Mouse (Mus musculus): ENCODE results near the gene Myh1. TPM values are rescaled to one million over a fixed set of nuclear protein-coding genes. Genes with fewer than 3 reads are reported as not detected.
A peak's percentile ranks its signal among the peaks of the same experiment; 100 is the strongest.

Gene Myh1
- polyA plus RNA-seq, 2 experiments = 1.1 to 2.4 TPM

GRCm38 (mm10) chr11:67229946-67230345, 30.1 kb downstream of the Myh1 start:
- no peak for DNase-seq (ENCODE audit: low spot score)
- no peak overlapping the region for H3K9ac ChIP-seq (ENCODE audit: low read depth, low read length, severe bottlenecking)
- no peaks in the 10 kb centered on the region for H3K9me3 ChIP-seq (ENCODE audit: control insufficient read depth, low read length)
- H3K27ac ChIP-seq (replicated peaks; ENCODE audit: low read depth, low read length) = no peak overlapping the region
- TF ChIP-seq POLR2A (IDR thresholded peaks at IDR 0.05; ENCODE audit: borderline replicate concordance, extremely low read depth, insufficient read depth, insufficient read length) = no peak
- no peaks in the 10 kb centered on the region for H3K27me3 ChIP-seq (ENCODE audit: control insufficient read depth, insufficient read depth, low read length)
- H3K36me3 ChIP-seq (ENCODE audit: control insufficient read depth, insufficient read depth, low read length) = no peaks in the 10 kb centered on the region
- no peaks in the 10 kb centered on the region for H3K4me1 ChIP-seq (ENCODE audit: control insufficient read depth, insufficient read depth, low read length)
- WGBS = 84% methylated on average over 2 of the region's 2 CpGs
- H3K4me2 ChIP-seq (replicated peaks; ENCODE audit: low read depth, low read length, severe bottlenecking) = no peak overlapping the region
- no peak for ATAC-seq (ENCODE audit: low FRiP score, low read depth)
- H3K4me3 ChIP-seq (replicated peaks; ENCODE audit: low read length) = no peak overlapping the region

DNA sequence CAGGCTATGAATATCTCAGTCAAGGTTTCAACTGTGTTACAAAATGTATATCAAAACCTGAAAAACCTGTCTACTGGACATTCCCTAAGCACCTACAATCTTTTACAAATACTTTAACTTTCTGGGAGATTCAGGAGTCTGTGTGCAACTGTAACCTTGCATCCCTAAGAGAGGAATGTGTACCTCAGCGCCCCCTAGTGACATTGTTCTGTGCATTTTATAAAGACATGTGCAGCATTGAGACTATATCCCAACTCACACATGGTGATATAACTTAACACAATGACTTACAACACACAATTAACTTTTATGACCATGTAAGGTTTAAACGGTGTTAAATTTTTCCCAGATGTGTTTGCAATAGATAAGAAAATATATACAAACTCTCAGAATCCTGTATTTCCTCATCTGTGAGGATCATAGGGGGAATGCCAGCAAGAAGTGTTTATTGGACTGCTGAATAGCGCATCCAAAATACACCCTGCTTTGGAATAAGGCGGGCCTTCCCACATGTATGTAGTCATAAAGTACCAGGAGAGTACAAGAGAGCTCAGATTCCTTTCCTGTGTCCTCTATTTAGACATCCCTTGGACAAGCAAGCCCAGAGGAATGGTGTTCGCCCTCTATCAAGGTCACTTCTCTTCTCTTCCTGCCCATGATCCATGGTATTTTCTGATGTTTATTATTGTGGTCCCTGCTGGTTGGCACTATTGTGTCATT, 35.9 kb downstream of the Myh1 start:
- no peaks in the 10 kb centered on the region for H3K4me1 ChIP-seq (ENCODE audit: control insufficient read depth, insufficient read depth, low read length)
- no peak overlapping the region for H3K4me2 ChIP-seq (replicated peaks; ENCODE audit: low read depth, low read length, severe bottlenecking)
- no peak for TF ChIP-seq POLR2A (IDR thresholded peaks at IDR 0.05; ENCODE audit: borderline replicate concordance, extremely low read depth, insufficient read depth, insufficient read length)
- H3K9ac ChIP-seq (ENCODE audit: low read depth, low read length, severe bottlenecking) = no peak overlapping the region
- 52% methylated on average over 5 of the region's 5 CpGs for WGBS
- H3K27ac ChIP-seq (replicated peaks; ENCODE audit: low read depth, low read length) = no peak overlapping the region
- ATAC-seq (ENCODE audit: low FRiP score, low read depth) (no peak), DNase-seq (ENCODE audit: low spot score) (peak; percentile 76)
- H3K9me3 ChIP-seq (ENCODE audit: control insufficient read depth, low read length) = no peaks in the 10 kb centered on the region
- H3K27me3 ChIP-seq (ENCODE audit: control insufficient read depth, insufficient read depth, low read length) = no peaks in the 10 kb centered on the region
- H3K36me3 ChIP-seq (ENCODE audit: control insufficient read depth, insufficient read depth, low read length) = no peaks in the 10 kb centered on the region
- no peak overlapping the region for H3K4me3 ChIP-seq (replicated peaks; ENCODE audit: low read length)

GRCm38 (mm10) chr11:67236799-67237198, 36.9 kb downstream of the Myh1 start:
- WGBS = 85% methylated on average over 9 of the region's 9 CpGs
- ATAC-seq (ENCODE audit: low FRiP score, low read depth) (no peak), DNase-seq (ENCODE audit: low spot score) (no peak)
- Histone ChIP-seq H3K4me1 (ENCODE audit: control insufficient read depth, insufficient read depth, low read length) (no peaks in the 10 kb centered on the region), H3K9me3 (ENCODE audit: control insufficient read depth, low read length) (no peaks in the 10 kb centered on the region), H3K9ac (ENCODE audit: low read depth, low read length, severe bottlenecking) (no peak overlapping the region), H3K4me3 (replicated peaks; ENCODE audit: low read length) (no peak overlapping the region), H3K27me3 (ENCODE audit: control insufficient read depth, insufficient read depth, low read length) (no peaks in the 10 kb centered on the region), H3K36me3 (ENCODE audit: control insufficient read depth, insufficient read depth, low read length) (no peaks in the 10 kb centered on the region), H3K27ac (replicated peaks; ENCODE audit: low read depth, low read length) (no peak overlapping the region), H3K4me2 (replicated peaks; ENCODE audit: low read depth, low read length, severe bottlenecking) (no peak overlapping the region)
- TF ChIP-seq POLR2A (IDR thresholded peaks at IDR 0.05; ENCODE audit: borderline replicate concordance, extremely low read depth, insufficient read depth, insufficient read length) = no peak

GRCm38 (mm10) chr11:67237481-67238079, 37.7 kb downstream of the Myh1 start, which contains the start of gene Myh4:
Gene Myh4, plus strand, starts transcription at chr11:67238029.
- no peak for TF ChIP-seq POLR2A (IDR thresholded peaks at IDR 0.05; ENCODE audit: borderline replicate concordance, extremely low read depth, insufficient read depth, insufficient read length)

GRCm38 (mm10) chr11:67241051-67241450, 41.2 kb downstream of the Myh1 start:
- H3K4me1 ChIP-seq (ENCODE audit: control insufficient read depth, insufficient read depth, low read length) = no peaks in the 10 kb centered on the region
- H3K27ac ChIP-seq (replicated peaks; ENCODE audit: low read depth, low read length) = no peak overlapping the region
- H3K9ac ChIP-seq (ENCODE audit: low read depth, low read length, severe bottlenecking) = no peak overlapping the region
- no peaks in the 10 kb centered on the region for H3K9me3 ChIP-seq (ENCODE audit: control insufficient read depth, low read length)
- no peak for TF ChIP-seq POLR2A (IDR thresholded peaks at IDR 0.05; ENCODE audit: borderline replicate concordance, extremely low read depth, insufficient read depth, insufficient read length)
- ATAC-seq (ENCODE audit: low FRiP score, low read depth) = no peak
- no peak for DNase-seq (ENCODE audit: low spot score)
- H3K36me3 ChIP-seq (ENCODE audit: control insufficient read depth, insufficient read depth, low read length) = no peaks in the 10 kb centered on the region
- no peak overlapping the region for H3K4me3 ChIP-seq (replicated peaks; ENCODE audit: low read length)
- 87% methylated on average over 6 of the region's 6 CpGs for WGBS
- no peak overlapping the region for H3K4me2 ChIP-seq (replicated peaks; ENCODE audit: low read depth, low read length, severe bottlenecking)
- H3K27me3 ChIP-seq (ENCODE audit: control insufficient read depth, insufficient read depth, low read length) = no peaks in the 10 kb centered on the region

More at GRCm38 (mm10) chr11:67237481-67238079, 37.7 kb downstream of the Myh1 start, which contains the start of gene Myh4:
- H3K4me1 ChIP-seq (ENCODE audit: control insufficient read depth, insufficient read depth, low read length) = no peaks in the 10 kb centered on the region
- no peak for ATAC-seq (ENCODE audit: low FRiP score, low read depth)
- no peak within 1 kb of the TSS for H3K4me2 ChIP-seq (replicated peaks; ENCODE audit: low read depth, low read length, severe bottlenecking)
- no peak within 1 kb of the TSS for H3K27ac ChIP-seq (replicated peaks; ENCODE audit: low read depth, low read length)
- H3K9ac ChIP-seq (ENCODE audit: low read depth, low read length, severe bottlenecking) = no peak within 1 kb of the TSS
- WGBS = 64% methylated on average over 5 of the region's 5 CpGs
- no peak within 1 kb of the TSS for H3K4me3 ChIP-seq (replicated peaks; ENCODE audit: low read length)
- no peak for DNase-seq (ENCODE audit: low spot score)
- no peaks in the 10 kb centered on the region for H3K9me3 ChIP-seq (ENCODE audit: control insufficient read depth, low read length)
- no peaks in the 10 kb centered on the region for H3K36me3 ChIP-seq (ENCODE audit: control insufficient read depth, insufficient read depth, low read length)
- H3K27me3 ChIP-seq (ENCODE audit: control insufficient read depth, insufficient read depth, low read length) = no peaks in the 10 kb centered on the region

All from limb, embryonic 14.5 days (tissue).